Mouse (Mus musculus): ENCODE results near the gene Bmp8a. TPM values are rescaled to one million over a fixed set of nuclear protein-coding genes. Genes with fewer than 3 reads are reported as not detected.
"Not testable (repeated sequence)": the region's sequence is repeated elsewhere in the genome, so short reads cannot be mapped to it uniquely, and the experiment has no call there.

The Bmp8a gene
- polyA plus RNA-seq, 1 experiment from 2014 or later = 0.23 TPM

GRCm38 (mm10) chr4:123353271-123353877, 10.3 kb upstream of the Bmp8a start:
- Histone ChIP-seq H3K9me3 (no peaks in the 10 kb centered on the region), H3K4me3 (no peak overlapping the region), H3K4me2 (no peak overlapping the region), H3K4me1 (replicated peaks) (no peaks in the 10 kb centered on the region), H3K27ac (replicated peaks) (no peak overlapping the region), H3K27me3 (no peaks in the 10 kb centered on the region), H3K9ac (no peak overlapping the region), H3K36me3 (peaks cover 86% of the 10 kb centered on the region)
- no peak for ATAC-seq (ENCODE audit: low FRiP score, low read depth)
- 87% methylated on average over 10 of the region's 10 CpGs for WGBS

- Histone ChIP-seq H3K4me2 (peak overlapping the region; percentile 65), H3K27ac (replicated peaks) (no peak overlapping the region), H3K36me3 (peaks cover 11% of the 10 kb centered on the region), H3K4me1 (replicated peaks) (peaks cover 15% of the 10 kb centered on the region), H3K9me3 (no peaks in the 10 kb centered on the region), H3K27me3 (peaks cover 45% of the 10 kb centered on the region), H3K9ac (no peak overlapping the region), H3K4me3 (peak overlapping the region; percentile 42)
- ATAC-seq (ENCODE audit: low FRiP score, low read depth) = no peak
- WGBS = 10% methylated on average over 6 of the region's 6 CpGs
These were observed 378 bp upstream of the Bmp8a start for GRCm38 (mm10) chr4:123343471-123343789.

- H3K36me3 ChIP-seq = no peaks in the 10 kb centered on the region
- H3K27me3 ChIP-seq = peaks cover 45% of the 10 kb centered on the region
- no peaks in the 10 kb centered on the region for H3K9me3 ChIP-seq
- H3K27ac ChIP-seq (replicated peaks) = no peak overlapping the region
- ATAC-seq (ENCODE audit: low FRiP score, low read depth) = peak; percentile 37; the same call in 1 of the 2 replicates
- peak overlapping the region; percentile 42 for H3K4me3 ChIP-seq
- 3% methylated on average over 43 of the region's 43 CpGs for WGBS
- no peak overlapping the region for H3K9ac ChIP-seq
- peaks cover 15% of the 10 kb centered on the region for H3K4me1 ChIP-seq (replicated peaks)
- peak overlapping the region; percentile 65 for H3K4me2 ChIP-seq
These were observed 886 bp downstream of the Bmp8a start for GRCm38 (mm10) chr4:123342091-123342641.

GRCm38 (mm10) chr4:123340232-123340631, 2.8 kb downstream of the Bmp8a start:
- ATAC-seq (ENCODE audit: low FRiP score, low read depth) = no peak
- H3K4me2 ChIP-seq = no peak overlapping the region
- no peaks in the 10 kb centered on the region for H3K9me3 ChIP-seq
- no peak overlapping the region for H3K4me3 ChIP-seq
- H3K27ac ChIP-seq (replicated peaks) = no peak overlapping the region
- peaks cover 15% of the 10 kb centered on the region for H3K4me1 ChIP-seq (replicated peaks)
- H3K27me3 ChIP-seq = peaks cover 45% of the 10 kb centered on the region
- WGBS = 71% methylated on average over 5 of the region's 5 CpGs
- H3K36me3 ChIP-seq = no peaks in the 10 kb centered on the region
- H3K9ac ChIP-seq = no peak overlapping the region

GRCm38 (mm10) chr4:123337693-123338092, 5.4 kb downstream of the Bmp8a start:
- no peaks in the 10 kb centered on the region for H3K9me3 ChIP-seq
- no peak for ATAC-seq (ENCODE audit: low FRiP score, low read depth)
- 83% methylated on average over 4 of the region's 4 CpGs for WGBS

GRCm38 (mm10) chr4:123335796-123336585, 7.1 kb downstream of the Bmp8a start:
- Histone ChIP-seq H3K9ac (no peak overlapping the region), H3K36me3 (no peaks in the 10 kb centered on the region), H3K4me2 (no peak overlapping the region), H3K27ac (replicated peaks) (no peak overlapping the region), H3K27me3 (peaks cover 9% of the 10 kb centered on the region), H3K9me3 (no peaks in the 10 kb centered on the region), H3K4me3 (no peak overlapping the region), H3K4me1 (replicated peaks) (no peaks in the 10 kb centered on the region)
- ATAC-seq (ENCODE audit: low FRiP score, low read depth) = no peak
- WGBS = 70% methylated on average over 14 of the region's 14 CpGs

More at GRCm38 (mm10) chr4:123337693-123338092, 5.4 kb downstream of the Bmp8a start:
- Histone ChIP-seq H3K36me3 (no peaks in the 10 kb centered on the region), H3K4me1 (replicated peaks) (peaks cover 7% of the 10 kb centered on the region), H3K4me2 (no peak overlapping the region), H3K4me3 (no peak overlapping the region), H3K27me3 (peaks cover 25% of the 10 kb centered on the region), H3K9ac (no peak overlapping the region), H3K27ac (replicated peaks) (no peak overlapping the region)

GRCm38 (mm10) chr4:123335244-123335643, 7.8 kb downstream of the Bmp8a start:
- H3K4me3 ChIP-seq; H3K27ac ChIP-seq (replicated peaks); H3K4me1 ChIP-seq (replicated peaks); H3K9me3 ChIP-seq; H3K9ac ChIP-seq; H3K4me2 ChIP-seq; ATAC-seq (ENCODE audit: low FRiP score, low read depth); H3K27me3 ChIP-seq; H3K36me3 ChIP-seq: not testable (repeated sequence)
- WGBS = 69% methylated on average over 10 of the region's 10 CpGs

- WGBS = 80% methylated on average over 3 of the region's 3 CpGs
- no peak overlapping the region for H3K4me3 ChIP-seq
- H3K4me1 ChIP-seq (replicated peaks) = no peaks in the 10 kb centered on the region
- ATAC-seq (ENCODE audit: low FRiP score, low read depth) = no peak
- H3K36me3 ChIP-seq = no peaks in the 10 kb centered on the region
- no peak overlapping the region for H3K4me2 ChIP-seq
- no peak overlapping the region for H3K27ac ChIP-seq (replicated peaks)
- no peaks in the 10 kb centered on the region for H3K9me3 ChIP-seq
- H3K27me3 ChIP-seq = no peaks in the 10 kb centered on the region
- no peak overlapping the region for H3K9ac ChIP-seq
These were observed 8.9 kb downstream of the Bmp8a start for GRCm38 (mm10) chr4:123334177-123334576.

GRCm38 (mm10) chr4:123333151-123333550, 9.9 kb downstream of the Bmp8a start:
- no peaks in the 10 kb centered on the region for H3K36me3 ChIP-seq
- H3K4me3 ChIP-seq = no peak overlapping the region
- ATAC-seq (ENCODE audit: low FRiP score, low read depth) = no peak
- H3K4me1 ChIP-seq (replicated peaks) = no peaks in the 10 kb centered on the region
- H3K27ac ChIP-seq (replicated peaks) = no peak overlapping the region
- no peak overlapping the region for H3K4me2 ChIP-seq
- H3K27me3 ChIP-seq = no peaks in the 10 kb centered on the region
- H3K9ac ChIP-seq = no peak overlapping the region
- WGBS = 97% methylated on average over 4 of the region's 4 CpGs
- no peaks in the 10 kb centered on the region for H3K9me3 ChIP-seq

GRCm38 (mm10) chr4:123331961-123332360, 11.1 kb downstream of the Bmp8a start:
- H3K4me3 ChIP-seq; ATAC-seq (ENCODE audit: low FRiP score, low read depth); H3K4me1 ChIP-seq (replicated peaks); H3K9ac ChIP-seq; H3K36me3 ChIP-seq; H3K27me3 ChIP-seq; H3K27ac ChIP-seq (replicated peaks); H3K4me2 ChIP-seq; H3K9me3 ChIP-seq: not testable (repeated sequence)
- 50% methylated on average over 1 of the region's 1 CpGs for WGBS

GRCm38 (mm10) chr4:123331326-123331725, 11.7 kb downstream of the Bmp8a start:
- Histone ChIP-seq H3K4me2 (no peak overlapping the region), H3K27ac (replicated peaks) (no peak overlapping the region), H3K27me3 (no peaks in the 10 kb centered on the region), H3K9me3 (no peaks in the 10 kb centered on the region), H3K36me3 (no peaks in the 10 kb centered on the region), H3K4me3 (no peak overlapping the region), H3K4me1 (replicated peaks) (no peaks in the 10 kb centered on the region), H3K9ac (no peak overlapping the region)
- no peak for ATAC-seq (ENCODE audit: low FRiP score, low read depth)
- WGBS = 46% methylated on average over 3 of the region's 5 CpGs

- H3K27me3 ChIP-seq = no peaks in the 10 kb centered on the region
- H3K4me3 ChIP-seq = no peak overlapping the region
- H3K4me1 ChIP-seq (replicated peaks) = no peaks in the 10 kb centered on the region
- H3K9me3 ChIP-seq = no peaks in the 10 kb centered on the region
- no peak for ATAC-seq (ENCODE audit: low FRiP score, low read depth)
- no peak overlapping the region for H3K27ac ChIP-seq (replicated peaks)
- WGBS = 64% methylated on average over 6 of the region's 6 CpGs
- H3K9ac ChIP-seq = no peak overlapping the region
- no peak overlapping the region for H3K4me2 ChIP-seq
- H3K36me3 ChIP-seq = no peaks in the 10 kb centered on the region
These were observed 14.1 kb downstream of the Bmp8a start for GRCm38 (mm10) chr4:123328946-123329345.

All from hindbrain, embryonic 15.5 days (tissue).